Comparison of ENCODE assay signal across 11 mouse cellular contexts in the genomic region with DNA sequence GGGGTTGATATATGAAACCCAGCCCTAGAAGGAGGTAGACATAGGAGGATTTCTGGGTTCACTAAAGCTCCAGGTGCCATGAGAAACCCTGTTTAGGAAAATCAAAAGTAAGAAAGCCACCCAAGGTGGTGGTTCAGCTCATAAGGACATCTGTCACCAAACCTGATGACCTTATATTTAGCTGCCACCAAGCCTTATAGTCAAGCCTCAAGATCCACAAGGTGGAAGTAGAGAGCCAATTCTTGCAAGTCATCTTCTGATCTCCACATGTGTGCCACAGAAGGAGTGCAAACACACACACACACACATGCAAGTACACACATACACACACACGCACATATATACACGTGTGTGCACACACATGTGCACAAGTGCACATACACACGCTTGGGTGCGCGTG. TPM values are rescaled to one million over a fixed set of nuclear protein-coding genes. Genes with fewer than 3 reads are reported as not detected.
DNase-seq lines count a peak whose midpoint lies in the region; ATAC-seq and TF ChIP-seq lines count a peak whose summit lies in the region.
"Had no signal": no experiment of that assay in that cellular context is flagged by ENCODE, and none has a peak within 500 bp of the region (broad histone marks: within the 10 kb centered on the region; RNA-seq: fewer than 3 reads in every experiment).

No protein-coding gene starts in this region.

- DNase-seq in left cerebral cortex, adult 2 months (ENCODE audit: extremely low spot score in 1 of 2, low spot score in 2 of 2), result no peak
- no peak for DNase-seq in left cerebral cortex, adult 9 months (ENCODE audit: low spot score in 2 of 2)
- DNase-seq in CD4-positive, CD25-positive, alpha-beta regulatory T cell, adult 2 months (ENCODE audit: low read depth, low spot score), result peak; percentile 75
- peak; percentile 27 for DNase-seq in NIH3T3 (ENCODE audit: low read depth)
- no peak for DNase-seq in embryonic facial prominence, embryonic 10.5 days (ENCODE audit: low spot score)
- DNase-seq in right cerebral cortex, postnatal 14 days, result no peak
- DNase-seq in adrenal gland, postnatal 36 days, result no peak
- DNase-seq: right cerebral cortex, postnatal 25 days had no signal

- ATAC-seq in inflammation-experienced regulatory T-cells, adult 6 months, result peak; percentile 11

- no peaks in the 10 kb centered on the region for H3K9me3 ChIP-seq in embryonic facial prominence, embryonic 10.5 days
- H3K9me3 ChIP-seq: embryonic facial prominence, embryonic 12.5 days; limb, embryonic 13.5 days had no signal

- peaks cover 13% of the 10 kb centered on the region for H3K4me1 ChIP-seq in embryonic facial prominence, embryonic 10.5 days

- peaks cover 23% of the 10 kb centered on the region for H3K36me3 ChIP-seq in embryonic facial prominence, embryonic 10.5 days (replicated peaks)

- no peak overlapping the region for H3K27ac ChIP-seq in left cerebral cortex, adult 2 months
- no peak overlapping the region for H3K27ac ChIP-seq in embryonic facial prominence, embryonic 10.5 days (replicated peaks)
- H3K27ac ChIP-seq: embryonic facial prominence, embryonic 12.5 days; limb, embryonic 13.5 days had no signal

- peak; percentile 39 for TF ChIP-seq CTCF in left cerebral cortex, adult 2 months (IDR thresholded peaks at IDR 0.05)

- intact Hi-C loops in left cerebral cortex, adult 2 months (cut with DNase I), result loop anchor here (5.0 kb wide), 1 partner anchor 90 kb away; no protein-coding TSS in a partner anchor

- H3K27me3 ChIP-seq in embryonic facial prominence, embryonic 10.5 days (replicated peaks; ENCODE audit: low read depth, poor library complexity, severe bottlenecking), result no peaks in the 10 kb centered on the region
- H3K27me3 ChIP-seq: embryonic facial prominence, embryonic 12.5 days; limb, embryonic 13.5 days had no signal

- H3K4me3 ChIP-seq in left cerebral cortex, adult 2 months, result no peak overlapping the region
- H3K4me3 ChIP-seq in embryonic facial prominence, embryonic 10.5 days, result no peak overlapping the region
- H3K4me3 ChIP-seq: embryonic facial prominence, embryonic 12.5 days; limb, embryonic 13.5 days had no signal

- 88% methylated on average over 5 of the region's 5 CpGs for WGBS in embryonic facial prominence, embryonic 10.5 days

RNA-seq across cellular contexts. Expression of a gene that starts 1.1 kb away (rescaled TPM):
- total RNA-seq in left cerebral cortex, adult 2 months (2021), result 10 to 100 TPM; 22.8 to 27.3 TPM
- polyA plus RNA-seq in inflammation-experienced regulatory T-cells, adult 6 months (2017; shearing (Covaris generic)), result 10 to 100 TPM; 18.6 to 22.8 (median 22.1) TPM
- polyA plus RNA-seq in embryonic facial prominence, embryonic 10.5 days (2016; fragmentation: Nextera tagmentation; extraction: Ambion mirVana), result 88.5 and 90.7 TPM in 2 replicates
- 100 to 1,000 TPM; 111 to 124 TPM for total RNA-seq in adrenal gland, postnatal 36 days (2021)

Comparison
In these comparisons a context has a peak if more than half of its experiments do, and no peak if none do; other contexts are left out.
1. DNase-seq: peak in CD4-positive, CD25-positive, alpha-beta regulatory T cell, adult 2 months (single experiment) and NIH3T3 (single experiment); none in left cerebral cortex, adult 2 months (0 of 2), left cerebral cortex, adult 9 months (0 of 2), embryonic facial prominence, embryonic 10.5 days (single experiment), right cerebral cortex, postnatal 14 days (single experiment) and adrenal gland, postnatal 36 days (0 of 2).